Mouse (Mus musculus) forebrain, embryonic 15.5 days (tissue): ENCODE data around the gene Rhob. TPM values are rescaled to one million over a fixed set of nuclear protein-coding genes. Genes with fewer than 3 reads are reported as not detected.
A peak's percentile ranks its signal among the peaks of the same experiment; 100 is the strongest.

ENCODE experiments used
- ATAC-seq: fragments of 200-750 bp; cut with Nextera tagmentation; replicated peaks from 2 replicates; pipeline ENCODE4 v1.8.0; 2017; ENCODE audit warnings: mild to moderate bottlenecking, moderate TSS enrichment, moderate library complexity
- H3K27ac ChIP-seq: fragments of 300-500 bp; sonication (generic); replicated peaks from 2 replicates; pipeline ENCODE4 v1.5.1; 2015; ENCODE audit warnings: mild to moderate bottlenecking, inconsistent platforms
- H3K27me3 ChIP-seq: fragments of 300-500 bp; sonication (generic); 2 replicates; pipeline ENCODE4 v1.6.1; 2015; ENCODE audit warnings: inconsistent platforms
- H3K36me3 ChIP-seq: fragments of 300-500 bp; sonication (generic); 2 replicates; pipeline ENCODE4 v1.6.1; 2015; ENCODE audit warnings: mild to moderate bottlenecking, inconsistent platforms
- H3K4me1 ChIP-seq: fragments of 300-500 bp; sonication (generic); 2 replicates; pipeline ENCODE4 v1.6.1; 2015; ENCODE audit warnings: inconsistent platforms
- H3K4me2 ChIP-seq: fragments of 300-500 bp; sonication (generic); replicated peaks from 2 replicates; pipeline ENCODE4 v1.6.1; 2015; ENCODE audit warnings: mild to moderate bottlenecking, inconsistent platforms
- H3K4me3 ChIP-seq: fragments of 300-500 bp; sonication (generic); 2 replicates; pipeline ENCODE4 v1.5.1; 2015; ENCODE audit warnings: mild to moderate bottlenecking, inconsistent platforms
- H3K9ac ChIP-seq: fragments of 300-500 bp; sonication (generic); replicated peaks from 2 replicates; pipeline ENCODE4 v1.6.1; 2015; ENCODE audit warnings: mild to moderate bottlenecking, inconsistent platforms
- H3K9me3 ChIP-seq: fragments of 300-500 bp; sonication (generic); 2 replicates; pipeline ENCODE4 v1.6.1; 2016; ENCODE audit warnings: inconsistent platforms
- WGBS: fragments of 180-500 bp; shearing (Covaris S2); methylation state at CpG from one replicate; pipeline ENCODE4 v1.1.7; 2015; ENCODE audit warnings: mixed read lengths; 5-methylcytosine and 5-hydroxymethylcytosine counted together
- polyA plus RNA-seq: library from polyadenylated mRNA; unstranded; fragments of >200 nt; fragmentation: Nextera tagmentation; extraction: Ambion mirVana; gene quantifications from 2 replicates; pipeline ENCODE4 v1.2.1, GENCODE M21; 2015

Gene Rhob
- polyA plus RNA-seq, 1 experiment from 2014 or later: 77.6 TPM

GRCm38 (mm10) chr12:8500597-8501570, 1.1 kb upstream of the Rhob start:
- peak overlapping the region; percentile 100 for H3K27ac ChIP-seq

GRCm38 (mm10) chr12:8499001-8499870, 573 bp downstream of the Rhob start:
- Histone ChIP-seq H3K27me3 (no peaks in the 10 kb centered on the region), H3K4me2 (peak overlapping the region; percentile 83), H3K36me3 (no peaks in the 10 kb centered on the region), H3K4me3 (peak overlapping the region; percentile 89), H3K9ac (peak overlapping the region; percentile 98), H3K27ac (peak overlapping the region; percentile 100), H3K4me1 (peaks cover 37% of the 10 kb centered on the region), H3K9me3 (no peaks in the 10 kb centered on the region)
- under 1% methylated on average over 99 of the region's 99 CpGs for WGBS
- peak; percentile 62 for ATAC-seq

More at GRCm38 (mm10) chr12:8500597-8501570, 1.1 kb upstream of the Rhob start:
- H3K36me3 ChIP-seq: no peaks in the 10 kb centered on the region
- 45% methylated on average over 17 of the region's 17 CpGs for WGBS
- peak overlapping the region; percentile 83 for H3K4me2 ChIP-seq
- peak overlapping the region; percentile 98 for H3K9ac ChIP-seq
- no peaks in the 10 kb centered on the region for H3K9me3 ChIP-seq
- no peak; the same call in 1 of the 2 replicates for ATAC-seq
- peaks cover 35% of the 10 kb centered on the region for H3K4me1 ChIP-seq
- H3K27me3 ChIP-seq: no peaks in the 10 kb centered on the region
- H3K4me3 ChIP-seq: peak overlapping the region; percentile 89

- Histone ChIP-seq H3K4me3 (peak overlapping the region; percentile 89), H3K36me3 (no peaks in the 10 kb centered on the region), H3K27me3 (no peaks in the 10 kb centered on the region), H3K9me3 (no peaks in the 10 kb centered on the region), H3K27ac (peak overlapping the region; percentile 100), H3K9ac (peak overlapping the region; percentile 98), H3K4me2 (peak overlapping the region; percentile 83), H3K4me1 (peaks cover 37% of the 10 kb centered on the region)
- ATAC-seq: peak; percentile 0; the same call in 1 of the 2 replicates
- WGBS: 2% methylated on average over 12 of the region's 13 CpGs
Measured at GRCm38 (mm10) chr12:8498591-8499000, 1.2 kb downstream of the Rhob start.

- Histone ChIP-seq H3K4me2 (peak overlapping the region; percentile 83), H3K9me3 (no peaks in the 10 kb centered on the region), H3K27me3 (no peaks in the 10 kb centered on the region), H3K27ac (peak overlapping the region; percentile 100), H3K4me1 (peaks cover 37% of the 10 kb centered on the region), H3K9ac (peak overlapping the region; percentile 98), H3K36me3 (no peaks in the 10 kb centered on the region), H3K4me3 (peak overlapping the region; percentile 89)
- WGBS: 4% methylated on average over 8 of the region's 8 CpGs
- no peak for ATAC-seq
Measured at GRCm38 (mm10) chr12:8498148-8498571, 1.6 kb downstream of the Rhob start.

GRCm38 (mm10) chr12:8497314-8497706, 2.5 kb downstream of the Rhob start:
- no peak for ATAC-seq
- no peak overlapping the region for H3K9ac ChIP-seq
- H3K4me1 ChIP-seq: peaks cover 37% of the 10 kb centered on the region
- no peaks in the 10 kb centered on the region for H3K27me3 ChIP-seq
- no peaks in the 10 kb centered on the region for H3K36me3 ChIP-seq
- H3K4me3 ChIP-seq: peak overlapping the region; percentile 89
- H3K9me3 ChIP-seq: no peaks in the 10 kb centered on the region
- H3K27ac ChIP-seq: no peak overlapping the region
- WGBS: 17% methylated on average over 2 of the region's 2 CpGs
- H3K4me2 ChIP-seq: peak overlapping the region; percentile 83

- ATAC-seq: no peak
- Histone ChIP-seq H3K9me3 (no peaks in the 10 kb centered on the region), H3K4me1 (peaks cover 37% of the 10 kb centered on the region), H3K9ac (no peak overlapping the region), H3K4me3 (peak overlapping the region; percentile 89), H3K4me2 (peak overlapping the region; percentile 83), H3K36me3 (no peaks in the 10 kb centered on the region), H3K27ac (peak overlapping the region; percentile 46; the same call in 1 of the 2 replicates), H3K27me3 (no peaks in the 10 kb centered on the region)
- WGBS: 37% methylated on average over 2 of the region's 2 CpGs
Measured at GRCm38 (mm10) chr12:8496679-8497313, 3.0 kb downstream of the Rhob start.

- ATAC-seq: no peak
- Histone ChIP-seq H3K4me1 (peaks cover 36% of the 10 kb centered on the region), H3K36me3 (no peaks in the 10 kb centered on the region), H3K4me2 (peak overlapping the region; percentile 83), H3K9ac (no peak overlapping the region), H3K27ac (peak overlapping the region; percentile 46), H3K4me3 (peak overlapping the region; percentile 89), H3K9me3 (no peaks in the 10 kb centered on the region), H3K27me3 (no peaks in the 10 kb centered on the region)
- WGBS: 31% methylated on average over 15 of the region's 15 CpGs
Measured at GRCm38 (mm10) chr12:8495881-8496678, 3.7 kb downstream of the Rhob start.

- no peak for ATAC-seq
- Histone ChIP-seq H3K27ac (no peak overlapping the region), H3K9ac (no peak overlapping the region), H3K4me2 (no peak overlapping the region), H3K9me3 (no peaks in the 10 kb centered on the region), H3K27me3 (no peaks in the 10 kb centered on the region), H3K4me3 (no peak overlapping the region), H3K36me3 (no peaks in the 10 kb centered on the region), H3K4me1 (peaks cover 28% of the 10 kb centered on the region)
- 93% methylated on average over 3 of the region's 3 CpGs for WGBS
Measured at GRCm38 (mm10) chr12:8494675-8495074, 5.1 kb downstream of the Rhob start.

GRCm38 (mm10) chr12:8493386-8493785, 6.4 kb downstream of the Rhob start:
- H3K27ac ChIP-seq: no peak overlapping the region
- H3K4me3 ChIP-seq: no peak overlapping the region
- H3K36me3 ChIP-seq: no peaks in the 10 kb centered on the region
- no peaks in the 10 kb centered on the region for H3K9me3 ChIP-seq
- H3K4me2 ChIP-seq: no peak overlapping the region
- ATAC-seq: no peak
- H3K4me1 ChIP-seq: peaks cover 30% of the 10 kb centered on the region
- 61% methylated on average over 3 of the region's 3 CpGs for WGBS
- H3K27me3 ChIP-seq: no peaks in the 10 kb centered on the region
- H3K9ac ChIP-seq: no peak overlapping the region

- Histone ChIP-seq H3K27me3 (no peaks in the 10 kb centered on the region), H3K4me1 (peaks cover 5% of the 10 kb centered on the region; the same call in 1 of the 2 replicates), H3K27ac (no peak overlapping the region), H3K9me3 (no peaks in the 10 kb centered on the region), H3K4me3 (no peak overlapping the region), H3K36me3 (no peaks in the 10 kb centered on the region), H3K9ac (no peak overlapping the region), H3K4me2 (no peak overlapping the region)
- no peak for ATAC-seq
- 32% methylated on average over 4 of the region's 4 CpGs for WGBS
Measured at GRCm38 (mm10) chr12:8489098-8489497, 10.7 kb downstream of the Rhob start.

GRCm38 (mm10) chr12:8488652-8488980, 11.2 kb downstream of the Rhob start:
- Histone ChIP-seq H3K27me3 (no peaks in the 10 kb centered on the region), H3K4me2 (no peak overlapping the region), H3K4me1 (peaks cover 5% of the 10 kb centered on the region; the same call in 1 of the 2 replicates), H3K27ac (no peak overlapping the region), H3K9ac (no peak overlapping the region), H3K4me3 (no peak overlapping the region), H3K36me3 (no peaks in the 10 kb centered on the region), H3K9me3 (no peaks in the 10 kb centered on the region)
- ATAC-seq: no peak
- 82% methylated on average over 4 of the region's 4 CpGs for WGBS
